Mouse (Mus musculus): ENCODE data around the gene Etnk2. TPM values are rescaled to one million over a fixed set of nuclear protein-coding genes. Genes with fewer than 3 reads are reported as not detected.
"Not testable (repeated sequence)": the region's sequence is repeated elsewhere in the genome, so short reads cannot be mapped to it uniquely, and the experiment has no call there.

Etnk2 gene
- total RNA-seq (2021): 10 to 100 TPM in 1 of 2 experiments, 1 to 10 TPM in 1; 6.2 to 13.5 TPM
- polyA plus RNA-seq (2012; rRNA removed): 8.2 and 10.0 TPM in 2 replicates
- long read RNA-seq, transcript Etnk2-203 (8 exons, 2,297 nt): major isoform, 12 of 15 reads
- long read RNA-seq, partial matches to known transcripts: 1 of 15 reads
- long read RNA-seq, other reads (novel, unspliced or antisense): 1 of 15 reads

DNA sequence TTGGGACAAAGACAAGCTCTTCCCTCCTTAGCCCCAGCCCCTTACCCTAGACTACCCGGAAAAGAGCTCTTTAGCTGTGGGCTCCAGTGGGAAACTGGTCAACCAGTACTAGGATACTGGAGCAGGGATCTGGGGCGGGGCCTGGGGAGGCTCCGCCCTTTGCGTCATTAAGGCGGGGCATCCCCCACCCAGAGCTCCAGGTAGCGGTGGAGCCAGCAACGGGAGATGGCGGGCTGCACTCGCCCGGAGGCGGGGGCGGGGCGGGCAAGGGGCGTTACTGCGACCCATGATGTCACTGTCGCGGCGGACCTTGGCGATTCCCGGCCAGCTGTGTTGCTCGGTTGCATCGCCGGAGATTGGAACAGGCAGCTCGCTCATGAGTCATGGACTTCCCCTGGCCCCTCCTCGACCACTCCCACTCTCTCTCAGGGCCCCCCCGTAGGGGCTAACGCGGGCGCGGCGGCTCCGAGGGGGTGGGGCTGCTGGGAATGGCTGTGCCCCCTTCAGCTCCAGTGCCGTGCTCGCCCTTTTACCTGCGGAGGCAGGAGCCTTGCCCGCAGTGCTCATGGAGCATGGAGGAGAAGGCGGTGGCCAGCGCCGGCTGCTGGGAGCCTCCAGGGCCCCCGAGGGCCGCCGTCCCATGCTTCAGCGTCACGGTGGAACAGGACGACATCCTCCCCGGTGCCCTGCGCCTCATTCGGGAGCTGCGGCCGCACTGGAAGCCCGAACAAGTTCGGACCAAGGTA, at the start of gene Etnk2:
TSS of gene Etnk2 (plus strand) at position 297 of the 746 bp plus-strand sequence.
- DNase-seq: peak; percentile 94

DNA sequence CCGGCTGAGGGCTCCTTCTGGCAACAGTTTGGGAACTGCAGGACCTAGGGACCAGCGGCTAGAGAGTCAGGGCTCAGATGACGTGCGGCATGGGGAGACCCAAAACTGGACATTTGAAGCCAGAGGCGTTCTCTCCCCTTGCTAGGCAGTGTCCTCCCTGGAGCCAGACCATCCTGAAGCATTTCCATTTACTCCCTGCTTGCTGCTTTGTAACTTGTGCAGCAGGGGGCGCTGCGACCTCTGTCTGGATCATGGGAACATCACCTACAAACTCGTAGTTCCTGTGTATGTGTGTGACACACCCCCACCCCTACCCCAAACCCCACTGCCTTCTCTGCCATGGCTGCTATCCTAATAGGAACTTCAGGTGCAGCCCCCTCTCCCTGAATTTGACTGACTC, 49.0 kb upstream of the Etnk2 start:
- DNase-seq: peak; percentile 62

DNA sequence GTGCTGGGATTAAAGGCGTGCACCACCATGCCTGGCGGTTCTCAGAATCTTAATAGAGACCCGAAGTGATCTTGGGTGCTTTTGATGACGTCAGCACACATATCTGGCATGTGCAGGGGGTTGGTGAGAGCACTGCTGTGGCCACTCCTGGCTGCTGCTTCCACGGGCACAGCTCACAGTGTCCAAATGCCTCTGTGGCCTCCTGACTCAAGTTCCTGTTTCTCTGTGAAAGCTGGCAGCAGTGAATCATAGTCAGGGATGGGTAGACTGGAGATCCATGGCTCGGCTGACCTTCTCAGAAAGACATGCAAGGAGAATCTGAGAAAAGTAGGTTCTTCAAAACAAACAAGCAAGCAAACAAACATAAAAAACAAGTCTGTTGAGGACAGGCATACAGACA, 47.6 kb upstream of the Etnk2 start:
- DNase-seq: peak; percentile 60

DNA sequence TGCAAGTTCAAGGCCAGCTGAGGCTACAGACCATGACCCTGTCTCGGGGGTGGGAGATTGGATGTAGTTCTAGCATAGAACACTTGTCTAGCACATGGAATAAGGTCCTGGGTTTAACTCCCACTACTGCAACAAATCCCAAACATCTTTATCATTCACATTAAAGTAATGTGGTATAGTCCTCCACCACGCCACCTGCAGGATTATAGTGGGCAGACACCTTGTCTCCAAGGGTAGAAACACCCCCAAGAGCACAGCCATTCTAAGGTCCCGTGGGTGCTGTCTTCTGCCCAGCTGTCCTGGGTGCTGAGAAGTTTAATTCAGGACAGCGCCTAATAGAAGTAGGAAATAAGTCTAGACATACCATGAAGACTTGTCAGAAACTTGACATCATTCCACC, 46.8 kb upstream of the Etnk2 start:
- DNase-seq: no peak

DNA sequence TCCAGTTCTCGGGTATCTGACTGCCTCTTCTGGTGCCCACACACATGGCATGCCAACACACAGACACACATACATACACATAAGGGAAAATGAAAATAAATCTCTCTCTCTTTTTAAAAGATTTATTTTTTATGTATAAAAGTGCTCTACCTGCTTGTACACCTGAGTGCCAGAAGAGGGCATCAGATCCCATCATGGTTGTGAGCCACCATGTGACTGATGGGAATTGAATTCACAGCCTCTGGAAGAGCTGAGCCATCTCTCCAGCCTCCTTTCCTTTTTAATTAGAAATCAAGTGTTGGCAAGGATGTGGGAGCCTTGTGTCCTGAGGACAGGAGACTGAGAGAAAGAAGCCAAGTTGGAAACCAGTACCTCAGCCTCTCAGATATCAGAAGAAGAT, 46.2 kb upstream of the Etnk2 start:
- no peak for DNase-seq

DNA sequence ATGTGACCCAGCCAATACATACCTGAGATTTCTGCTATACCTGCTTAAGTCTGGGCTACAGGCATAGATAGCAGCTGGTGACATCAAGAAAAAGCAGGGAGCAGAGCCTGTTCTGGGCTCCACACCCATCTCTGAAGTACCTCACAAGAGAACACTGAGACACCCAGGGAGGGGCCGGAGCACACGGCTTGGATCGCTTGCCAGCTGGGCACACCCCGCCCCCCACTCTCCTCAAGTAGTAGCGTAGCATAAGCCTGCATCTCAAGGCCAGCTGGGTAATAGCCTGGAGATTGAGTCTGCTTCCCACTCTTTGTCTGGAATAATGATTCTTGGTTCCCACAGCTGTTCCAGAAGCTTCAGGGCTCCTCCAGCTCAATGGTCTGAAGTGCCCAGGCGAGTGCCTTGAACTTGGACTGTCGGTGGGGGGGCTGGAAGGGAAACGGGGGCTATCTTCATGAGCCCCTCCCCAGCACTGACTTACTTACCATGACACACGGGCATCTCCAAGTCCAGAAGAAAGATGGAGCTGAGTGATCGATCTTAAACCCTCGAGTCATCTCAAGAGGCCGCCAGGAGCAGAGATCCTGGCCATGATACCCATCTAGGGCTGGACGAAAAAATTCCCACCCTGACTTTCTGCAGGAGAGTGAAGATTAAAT, 42.0 kb upstream of the Etnk2 start, which contains the start of gene Kiss1:
TSS of gene Kiss1 (plus strand) at position 609 of the 659 bp plus-strand sequence.
- no peak for DNase-seq

DNA sequence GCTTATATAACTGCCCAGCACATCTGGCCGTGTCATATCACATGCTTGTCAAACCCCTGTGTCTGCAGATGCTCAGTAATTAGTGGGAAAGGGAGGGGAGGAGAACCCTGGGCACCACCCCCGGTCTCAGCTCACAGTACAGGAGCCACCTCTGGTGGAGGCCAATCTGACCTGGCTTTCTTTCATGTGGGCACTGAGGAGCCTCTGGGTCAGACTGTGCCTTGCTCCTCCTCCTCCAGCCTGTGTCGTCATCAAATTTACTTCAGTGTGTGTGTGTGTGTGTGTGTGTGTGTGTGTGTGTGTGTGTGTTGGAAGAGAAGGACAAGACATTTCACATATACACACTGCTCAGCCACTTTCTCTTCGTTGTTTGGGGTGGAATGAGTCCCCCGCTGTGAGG, 40.0 kb upstream of the Etnk2 start:
- no peak for DNase-seq

DNA sequence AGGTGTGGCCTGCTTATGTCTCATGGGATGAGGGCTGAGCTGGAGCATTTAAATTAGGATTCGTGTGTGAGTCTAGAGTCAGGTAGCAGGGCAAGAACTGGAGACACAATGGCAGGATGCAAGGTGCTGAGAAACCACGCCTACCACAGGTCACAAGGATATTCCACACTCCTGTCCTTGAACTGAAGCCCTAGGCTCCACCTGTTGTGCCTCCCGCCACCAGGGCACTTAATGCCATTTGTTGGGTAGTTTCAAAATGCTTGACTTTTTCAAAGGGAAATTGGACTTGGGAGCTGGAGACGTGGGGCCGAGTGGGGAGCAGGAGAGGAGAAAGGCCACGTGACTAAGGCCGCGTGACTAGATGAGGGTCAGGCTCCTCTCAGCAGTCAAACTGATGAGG, 37.4 kb upstream of the Etnk2 start:
- DNase-seq: no peak

DNA sequence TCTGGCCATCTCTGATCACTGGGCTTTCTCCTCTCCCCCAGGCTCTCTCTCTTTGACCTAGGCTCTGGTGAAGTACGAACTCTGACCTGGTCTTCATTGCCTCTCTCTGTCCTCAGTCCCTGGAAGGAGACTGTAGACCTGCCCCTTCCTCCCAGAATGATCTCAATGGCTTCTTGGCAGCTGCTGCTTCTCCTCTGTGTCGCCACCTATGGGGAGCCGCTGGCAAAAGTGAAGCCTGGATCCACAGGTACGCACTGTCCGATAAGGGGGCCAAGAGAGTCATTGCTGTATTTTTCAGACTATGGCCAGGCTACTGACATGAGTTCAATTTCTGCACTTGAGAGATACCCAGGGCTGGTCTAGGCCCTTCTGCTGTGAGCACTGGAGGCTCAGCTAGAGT, 36.3 kb upstream of the Etnk2 start:
- no peak for DNase-seq

DNA sequence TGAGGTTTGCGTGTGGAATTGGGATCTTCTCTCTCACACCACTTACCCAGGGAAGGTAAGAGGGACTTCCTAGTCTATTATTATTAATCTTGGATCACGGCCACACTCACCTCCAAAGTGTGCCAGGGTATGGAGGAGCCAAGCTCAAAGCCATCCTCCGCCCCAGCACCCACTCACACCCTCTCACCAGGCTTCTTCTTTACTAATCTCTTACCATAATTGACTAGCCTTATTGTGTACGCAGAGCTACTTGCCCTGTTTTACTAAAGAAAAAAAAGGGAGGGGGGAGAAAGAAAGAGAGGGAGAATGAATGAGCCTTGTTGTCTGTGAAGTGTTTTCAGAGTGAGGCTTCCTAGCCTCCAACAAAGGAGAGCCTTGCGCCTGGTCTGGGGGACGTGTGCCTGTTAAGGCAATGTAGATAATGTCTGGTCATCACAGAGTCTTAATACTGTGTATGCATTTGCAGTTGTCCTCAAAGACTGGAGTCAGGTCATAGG, 35.0 kb upstream of the Etnk2 start:
- no peak for DNase-seq

DNA sequence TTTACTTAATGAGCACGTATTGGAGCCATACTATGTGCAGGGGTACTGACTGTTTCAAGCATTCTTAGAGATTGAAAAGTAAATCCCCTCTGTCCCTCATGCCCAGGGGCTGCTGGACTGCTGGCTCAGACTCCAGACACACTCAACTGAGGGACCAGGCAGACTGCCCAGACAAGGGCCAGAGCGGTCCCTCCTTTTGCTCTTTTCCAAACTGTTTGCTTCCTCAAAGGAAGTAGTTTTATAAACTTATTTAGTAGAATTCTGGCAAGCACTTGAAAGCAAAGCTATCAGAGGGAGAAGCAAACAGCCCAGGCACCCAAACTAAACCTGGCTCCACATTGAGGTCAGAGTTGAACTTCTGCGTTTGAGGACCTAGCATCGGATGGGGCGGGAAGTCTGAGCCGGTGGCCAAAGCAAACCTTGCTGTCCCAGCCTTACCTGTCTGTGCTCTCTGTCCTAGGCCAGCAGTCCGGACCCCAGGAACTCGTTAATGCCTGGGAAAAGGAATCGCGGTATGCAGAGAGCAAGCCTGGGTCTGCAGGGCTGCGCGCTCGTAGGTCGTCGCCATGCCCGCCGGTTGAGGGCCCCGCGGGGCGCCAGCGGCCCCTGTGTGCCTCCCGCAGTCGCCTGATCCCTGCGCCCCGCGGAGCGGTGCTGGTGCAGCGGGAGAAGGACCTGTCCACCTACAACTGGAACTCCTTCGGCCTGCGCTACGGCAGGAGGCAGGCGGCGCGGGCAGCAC, 34.3 kb upstream of the Etnk2 start:
- no peak for DNase-seq

DNA sequence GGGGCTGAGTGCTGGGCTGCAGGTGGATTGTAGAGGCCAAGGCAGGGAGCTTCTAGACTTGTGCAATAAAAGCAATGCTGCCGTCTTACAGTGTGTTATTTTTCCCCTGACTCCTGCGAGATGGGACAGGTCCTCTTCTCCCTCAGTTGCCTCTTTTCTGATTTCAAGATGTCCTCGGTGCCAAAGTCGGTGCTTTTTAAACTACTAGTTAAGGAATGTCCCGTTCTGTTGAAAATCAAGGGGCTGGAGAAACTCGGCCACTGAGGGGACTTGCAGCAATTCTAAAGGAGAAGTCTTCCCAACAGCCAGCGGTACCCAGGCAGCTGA, 33.8 kb upstream of the Etnk2 start:
- DNase-seq: no peak

DNA sequence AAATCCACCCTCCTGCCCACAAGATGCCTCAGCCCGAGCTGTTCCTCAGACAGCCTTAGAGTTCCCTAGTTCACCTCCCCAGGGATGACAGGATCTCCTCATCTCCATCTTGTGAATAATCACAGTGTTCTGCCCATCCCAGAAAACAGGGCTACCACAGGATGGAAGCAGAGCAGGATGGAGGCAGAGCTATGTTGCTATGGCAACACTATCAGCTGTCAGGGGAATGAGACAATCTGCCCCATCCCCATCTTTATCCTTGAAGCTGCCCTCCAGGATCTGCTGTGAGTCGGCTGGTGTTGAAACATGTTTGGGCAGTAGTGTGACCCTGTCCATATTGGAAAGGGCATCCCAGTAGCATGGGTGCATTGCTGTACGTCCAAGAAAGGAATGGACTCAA, 32.2 kb upstream of the Etnk2 start:
- DNase-seq: peak; percentile 53

DNA sequence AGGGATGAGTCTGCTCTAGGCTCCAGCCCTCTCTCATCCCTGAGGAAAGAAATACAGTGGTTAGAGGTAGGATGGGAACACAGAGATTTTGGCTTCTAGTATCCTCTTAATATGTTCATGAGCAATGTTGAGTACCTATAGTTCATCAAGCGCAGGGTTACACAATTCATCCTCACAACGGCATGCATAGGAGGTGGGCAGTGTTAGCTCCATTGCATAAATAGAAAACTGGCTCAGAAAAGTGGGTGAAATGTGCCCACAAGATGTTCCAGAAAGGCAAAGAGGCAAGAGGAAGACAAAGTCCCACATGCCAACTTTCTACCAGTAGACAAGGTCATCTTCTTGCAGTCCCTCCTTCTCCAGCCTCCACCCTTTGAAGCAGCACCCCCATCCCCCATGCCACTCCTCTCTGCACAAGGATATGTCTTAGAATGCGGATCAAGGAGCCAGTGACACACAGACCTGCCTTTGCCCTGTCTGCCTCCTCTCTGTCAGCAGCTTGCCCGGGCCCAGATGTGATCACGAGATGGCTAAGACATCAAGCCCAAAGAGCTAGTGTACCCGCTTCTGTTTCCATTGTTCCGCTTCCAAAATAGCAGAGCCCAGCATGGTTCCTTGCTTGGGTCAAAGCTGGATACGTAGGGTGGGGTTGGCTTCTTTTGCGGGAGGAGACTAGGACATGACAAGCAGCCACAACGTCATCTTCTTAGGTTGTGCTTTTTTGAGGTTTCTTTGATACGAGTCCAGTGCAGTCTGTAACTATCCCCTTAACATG, 30.5 kb upstream of the Etnk2 start:
- DNase-seq: no peak

DNA sequence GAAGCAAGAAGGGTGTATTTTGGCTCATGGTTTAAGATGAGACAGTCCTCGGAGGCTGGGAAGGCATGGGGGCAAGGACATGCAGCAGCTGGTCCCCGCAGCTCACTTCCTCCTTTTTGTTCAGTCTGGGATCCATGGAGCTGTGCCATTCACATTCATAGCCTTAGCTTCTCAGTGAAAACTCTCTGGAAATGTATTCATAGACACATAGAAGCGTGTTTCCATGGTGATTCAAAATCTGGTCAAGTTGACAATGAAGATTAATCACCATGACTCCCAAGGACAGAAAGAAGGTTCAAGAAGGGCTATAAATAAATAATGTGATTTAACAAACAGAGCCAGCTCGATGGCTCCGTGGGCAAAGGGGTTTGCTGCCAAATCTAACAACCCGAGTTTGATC, 29.4 kb upstream of the Etnk2 start:
- no peak for DNase-seq

DNA sequence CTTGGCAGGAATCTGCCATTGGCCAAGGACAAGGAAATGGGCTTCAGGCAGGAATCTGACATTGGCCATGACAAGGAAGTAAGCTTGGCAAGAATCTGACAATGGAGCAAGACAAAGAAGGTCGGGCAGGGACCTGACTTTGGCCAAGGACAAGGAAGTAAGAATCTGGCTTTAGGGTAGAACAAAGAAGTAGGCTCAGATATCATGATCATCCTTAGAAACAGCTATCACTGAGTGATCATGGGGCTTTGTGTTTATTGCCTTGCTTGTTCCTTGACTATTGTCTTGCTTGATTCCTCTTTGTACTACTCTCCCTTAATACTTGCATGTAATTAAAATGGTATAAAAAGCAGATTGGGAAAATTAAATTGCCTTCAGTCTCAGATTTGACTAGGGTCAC, 23.0 kb upstream of the Etnk2 start:
- DNase-seq: not testable (repeated sequence)

DNA sequence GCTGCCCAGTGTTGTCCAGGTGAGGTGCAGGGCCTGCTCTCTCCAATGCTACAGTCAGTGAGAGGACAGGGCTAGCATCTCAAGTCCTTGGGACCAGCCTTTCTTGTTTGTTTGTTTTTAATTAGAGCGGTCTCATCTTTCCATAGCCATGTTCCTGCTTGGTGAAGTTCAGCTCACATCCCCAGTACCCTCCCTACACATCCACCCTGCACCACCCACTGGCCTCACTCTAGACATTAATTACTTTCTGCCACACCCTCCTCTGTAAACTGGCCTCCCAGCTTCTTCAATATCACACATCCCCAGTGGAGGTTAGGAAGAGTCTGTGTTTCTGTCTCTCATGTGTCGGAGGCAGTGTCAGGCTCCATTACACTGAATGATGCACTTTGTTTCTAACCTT, 19.0 kb upstream of the Etnk2 start:
- DNase-seq: no peak

DNA sequence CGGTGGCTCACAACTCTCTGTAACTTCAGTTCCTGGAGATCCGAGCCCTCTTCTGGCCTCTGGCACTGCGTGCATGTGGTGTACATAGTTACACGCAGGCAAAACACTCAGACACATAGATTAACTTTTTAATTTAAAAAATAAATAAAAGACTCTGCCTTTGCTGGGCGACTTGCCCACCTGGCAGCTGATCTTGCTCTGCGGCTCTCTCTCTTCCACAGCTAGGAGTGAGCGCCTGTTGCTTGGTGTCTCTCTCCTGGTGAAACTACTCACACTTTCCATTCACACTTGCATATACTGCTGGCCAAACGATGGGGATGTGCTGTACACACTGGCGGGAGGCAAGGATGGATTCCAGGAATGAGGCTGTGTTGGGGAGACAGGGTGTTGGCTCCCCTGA, 16.8 kb upstream of the Etnk2 start:
- DNase-seq: no peak

DNA sequence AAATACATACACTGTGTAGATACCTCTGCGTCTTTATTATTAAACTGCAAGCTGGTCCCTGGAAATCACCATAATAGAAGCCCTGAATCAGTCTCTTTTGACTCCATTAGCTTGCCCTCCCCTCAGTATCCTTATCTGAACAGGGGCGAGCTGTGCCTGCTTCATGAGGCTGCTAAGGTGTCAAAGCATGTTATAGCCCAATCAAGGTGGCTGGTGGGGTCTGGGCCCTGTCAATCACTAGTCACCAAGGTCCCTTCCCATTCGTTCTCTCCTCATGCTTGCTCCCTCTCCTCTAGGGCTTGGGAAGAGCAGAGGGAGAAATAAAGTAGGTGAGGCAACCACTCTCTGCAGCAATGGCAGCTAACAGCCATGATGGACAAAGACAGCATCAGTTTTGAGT, 16.1 kb upstream of the Etnk2 start:
- DNase-seq: no peak

DNA sequence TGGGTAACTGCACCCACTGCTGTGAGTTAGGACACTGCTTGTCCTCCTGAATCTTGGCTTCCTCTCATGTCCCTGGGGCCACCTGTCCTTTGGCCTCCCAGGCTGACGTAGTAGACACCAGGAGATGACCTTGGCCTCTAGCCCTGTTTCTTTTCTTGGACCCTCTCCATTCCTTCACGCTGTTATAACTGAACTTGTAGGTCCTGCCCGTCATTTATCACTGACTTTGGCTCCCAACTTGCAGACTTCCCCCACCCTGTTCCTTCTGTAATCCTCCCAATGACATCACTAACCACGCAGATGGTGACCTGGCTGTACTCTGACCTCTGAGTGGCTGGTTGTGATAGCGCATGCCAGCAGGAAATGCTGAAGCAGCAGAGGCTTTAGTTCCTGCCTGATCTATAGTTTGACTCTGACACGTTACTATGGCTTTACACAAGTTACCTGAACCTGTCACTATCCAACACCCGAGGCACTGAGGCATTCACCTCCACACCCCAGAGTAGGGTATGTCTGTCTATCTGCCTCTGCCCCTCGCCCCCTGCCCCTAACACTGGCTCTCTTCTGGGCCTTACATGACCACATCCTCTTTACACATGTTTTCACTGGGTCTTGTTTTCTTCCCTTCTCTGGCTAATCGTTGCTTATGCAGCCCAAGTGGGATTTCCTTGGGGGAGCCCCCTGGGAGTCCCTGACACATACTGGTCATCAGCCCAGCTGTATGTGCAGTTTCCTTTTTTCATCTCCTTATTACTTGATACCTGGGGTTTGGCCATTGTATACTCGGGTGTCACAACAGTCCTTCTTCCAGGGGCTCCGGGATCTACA, 15.5 kb upstream of the Etnk2 start:
- DNase-seq: peak; percentile 73

DNA sequence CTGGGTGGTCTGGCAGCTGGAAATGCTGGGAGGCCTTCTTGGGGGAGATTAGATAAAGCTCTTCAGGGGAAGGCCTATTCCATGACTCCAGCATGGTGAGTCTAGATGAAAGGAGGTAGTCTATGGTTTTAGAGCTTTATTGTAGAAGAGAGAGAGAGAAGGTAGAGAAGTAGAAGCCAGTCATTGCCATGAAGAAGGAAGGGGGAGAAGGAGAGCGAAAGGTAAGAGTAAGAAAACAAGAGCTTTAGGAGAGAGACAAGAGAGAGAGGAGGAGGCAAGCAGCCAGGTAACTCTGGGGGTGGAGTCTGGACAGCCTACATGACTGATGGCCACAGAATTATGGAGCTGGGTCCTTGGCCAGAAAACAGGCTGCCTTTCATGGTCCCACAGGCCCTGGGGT, 13.2 kb upstream of the Etnk2 start, which contains the start of gene Ren1:
TSS of gene Ren1 (plus strand) at position 301 of the 400 bp plus-strand sequence.
- no peak for DNase-seq

Data from adrenal gland, adult 2 months (tissue).